ENCODE assay signal across 8 mouse cellular contexts in the genomic region with DNA sequence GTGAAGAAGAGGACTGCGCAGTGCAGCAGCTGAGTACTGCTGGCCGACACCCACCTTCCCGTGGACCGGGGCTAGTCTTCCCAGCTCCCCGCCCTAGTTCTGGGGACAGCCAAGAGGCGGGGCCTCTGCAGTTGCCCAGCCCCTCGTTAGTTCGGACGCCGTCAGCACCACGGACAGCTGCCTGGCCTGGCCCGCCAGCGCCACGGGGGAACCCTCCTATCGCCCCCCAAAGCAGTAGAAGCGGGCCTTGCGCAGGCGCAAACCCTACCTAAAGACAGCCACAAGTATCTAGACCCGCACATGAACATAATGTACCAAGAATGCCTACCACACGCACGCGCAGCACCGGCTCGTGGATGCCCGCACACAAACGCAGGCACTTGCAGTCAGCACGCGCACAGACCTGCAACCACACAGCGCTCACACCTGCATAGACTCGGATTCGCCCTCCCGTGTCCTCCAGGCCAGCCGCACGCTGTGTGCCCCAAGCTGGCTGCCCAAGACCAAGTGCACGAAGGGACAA. TPM values are rescaled to one million over a fixed set of nuclear protein-coding genes. Genes with fewer than 3 reads are reported as not detected.
DNase-seq lines count a peak whose midpoint lies in the region; ATAC-seq and TF ChIP-seq lines count a peak whose summit lies in the region.

No protein-coding gene starts in this region.

- peak overlapping the region; percentile 91 for H3K4me3 ChIP-seq in hindbrain, embryonic 16.5 days (ENCODE audit: low read length)
- peak overlapping the region; percentile 83 for H3K4me3 ChIP-seq in left cerebral cortex, adult 2 months

- no peak for TF ChIP-seq CTCF in left cerebral cortex, adult 2 months (IDR thresholded peaks at IDR 0.05)

- H3K9ac ChIP-seq in hindbrain, embryonic 16.5 days (ENCODE audit: low read depth, low read length) = peak overlapping the region; percentile 85

- under 1% methylated on average over 34 of the region's 35 CpGs for WGBS in hindbrain, embryonic 16.5 days

- DNase-seq in adrenal gland, adult 18-20 months (ENCODE audit: low spot score in 2 of 2) = peak; percentile 27 to 41
- DNase-seq in cerebellum, adult 8-10 months = peak; percentile 65
- DNase-seq in left cerebral cortex, adult 2 months (ENCODE audit: extremely low spot score in 1 of 2, low spot score in 2 of 2) = peak; percentile 70 to 72
- peak; percentile 63 to 72 for DNase-seq in right cerebral cortex, adult 2 months (ENCODE audit: low spot score in 2 of 2)

- intact Hi-C loops in left cerebral cortex, adult 2 months (cut with DNase I) = no loop called here

- peaks cover 19% of the 10 kb centered on the region for H3K4me1 ChIP-seq in hindbrain, embryonic 16.5 days (ENCODE audit: control insufficient read depth, insufficient read depth, low read depth, low read length)

- H3K36me3 ChIP-seq in hindbrain, embryonic 16.5 days (ENCODE audit: control insufficient read depth, insufficient read depth, low read length) = no peaks in the 10 kb centered on the region

- H3K4me2 ChIP-seq in hindbrain, embryonic 16.5 days (ENCODE audit: low read length) = peak overlapping the region; percentile 88

- peak; percentile 75 for ATAC-seq in frontal cortex, adult (ENCODE audit: low TSS enrichment)
- peak; percentile 74 for ATAC-seq in hindbrain, embryonic 16.5 days
- ATAC-seq in megakaryocyte, adult 5-6 weeks (ENCODE audit: poor library complexity, severe bottlenecking) = peak; percentile 60
- ATAC-seq in activated CD4-positive, CD25-positive, alpha-beta regulatory T cell, adult 4 months = no peak

- no peaks in the 10 kb centered on the region; the same call in 1 of the 2 replicates for H3K27me3 ChIP-seq in hindbrain, embryonic 16.5 days (replicated peaks; ENCODE audit: control insufficient read depth, insufficient read depth, low read length)

- peak overlapping the region; percentile 89 for H3K27ac ChIP-seq in hindbrain, embryonic 16.5 days (ENCODE audit: low read depth, low read length)
- H3K27ac ChIP-seq in left cerebral cortex, adult 2 months = peak overlapping the region; percentile 92

- H3K9me3 ChIP-seq in hindbrain, embryonic 16.5 days (ENCODE audit: control insufficient read depth, low read length) = no peaks in the 10 kb centered on the region

RNA-seq across cellular contexts. Expression of a gene that starts 1.0 kb away (rescaled TPM):
- total RNA-seq in adrenal gland, adult 18-20 months (2021) = 1 to 10 TPM; 2.3 to 2.8 TPM
- polyA plus RNA-seq in hindbrain, embryonic 16.5 days (2015; fragmentation: Nextera tagmentation; extraction: Ambion mirVana) = 15.9 and 16.6 TPM in 2 replicates
- 10 to 100 TPM; 84.1 to 91.8 TPM for total RNA-seq in left cerebral cortex, adult 2 months (2021)
- 0.02 TPM in 1 of 2 replicates, not detected in the other for total RNA-seq in megakaryocyte, adult 5-6 weeks (2015)
- not detected in 2 replicates for total RNA-seq in megakaryocyte, adult 5-6 weeks (2017)
- under 1 TPM in 1 of 2 experiments, not detected in 1; 0.45 TPM for polyA plus RNA-seq in activated CD4-positive, CD25-positive, alpha-beta regulatory T cell, adult 4 months (2017; shearing (Covaris generic))

Comparison
In these comparisons a context has a peak if more than half of its experiments do, and no peak if none do; other contexts are left out.
1. RNA of a gene that starts 1.0 kb away (total RNA-seq): 84.1 to 91.8 TPM in left cerebral cortex, adult 2 months; 2.3 to 2.8 TPM in adrenal gland, adult 18-20 months and 0.02 TPM in megakaryocyte, adult 5-6 weeks; every median in the first group is over 10 times any median in the second.
2. Peak in every context shown above with its lines, with median percentiles within 50 percentile points of each other: DNase-seq.